Mouse (Mus musculus) inflammation-experienced regulatory T-cells, adult 16 weeks (primary cell): ENCODE measurements around the gene Olfr730. TPM values are rescaled to one million over a fixed set of nuclear protein-coding genes. Genes with fewer than 3 reads are reported as not detected.

Experiments
- polyA plus RNA-seq: library from polyadenylated mRNA; unstranded; fragments of 100-300 nt; shearing (Covaris generic); gene quantifications from one replicate; pipeline ENCODE4 v1.2.1, GENCODE M21; 2017

Gene Olfr730
- polyA plus RNA-seq, result not detected

GRCm38 (mm10) chr14:50188098-50188497 is at the start of gene Olfr730:
Gene Olfr730, minus strand, starts transcription at chr14:50188198.

GRCm38 (mm10) chr14:50152810-50153209 is 35.2 kb downstream of the Olfr730 start, which contains the start of gene Olfr729:
Gene Olfr729, minus strand, starts transcription at chr14:50152910.

GRCm38 (mm10) chr14:50142580-50142979 is 45.4 kb downstream of the Olfr730 start, which contains the start of gene Olfr728:
Gene Olfr728, minus strand, starts transcription at chr14:50142680.

Other genes with a start within 250 kb of the Olfr730 start
- not detected for gene Olfr724, start 224.9 kb downstream of the Olfr730 start, polyA plus RNA-seq
- gene Olfr725, start 147.8 kb downstream of the Olfr730 start, polyA plus RNA-seq, result not detected
- gene Olfr726, start 97.2 kb downstream of the Olfr730 start, polyA plus RNA-seq, result not detected
- gene Olfr727, start 65.0 kb downstream of the Olfr730 start, polyA plus RNA-seq, result not detected
- not detected for gene Olfr728, start 45.5 kb downstream of the Olfr730 start, polyA plus RNA-seq
- gene Olfr729, start 35.3 kb downstream of the Olfr730 start, polyA plus RNA-seq, result not detected
- gene Olfr731, start 53.7 kb upstream of the Olfr730 start, polyA plus RNA-seq, result not detected
- gene Olfr732, start 96.0 kb upstream of the Olfr730 start, polyA plus RNA-seq, result not detected
- not detected for gene Olfr733, start 113.3 kb upstream of the Olfr730 start, polyA plus RNA-seq
- gene Olfr734, start 138.6 kb upstream of the Olfr730 start, polyA plus RNA-seq, result not detected
- not detected for gene Olfr735, start 160.7 kb upstream of the Olfr730 start, polyA plus RNA-seq
- not detected for gene Tlr11, start 169.7 kb upstream of the Olfr730 start, polyA plus RNA-seq
- not detected for gene Olfr736, start 193.0 kb upstream of the Olfr730 start, polyA plus RNA-seq
- gene Olfr738, start 219.4 kb upstream of the Olfr730 start, polyA plus RNA-seq, result not detected
- not detected for gene Olfr739, start 230.4 kb upstream of the Olfr730 start, polyA plus RNA-seq